Mouse (Mus musculus): ENCODE results near the gene Ranbp3. TPM values are rescaled to one million over a fixed set of nuclear protein-coding genes. Genes with fewer than 3 reads are reported as not detected.

The Ranbp3 gene
- total and polyA plus RNA-seq, 3 experiments, result 54.7 to 142 (median 70.5) TPM

- DNase-seq (ENCODE audit: low spot score) (no peak), ATAC-seq (ENCODE audit: extremely low read depth, insufficient number of reproducible peaks, low FRiP score, poor library complexity, severe bottlenecking) (no peak)
- no peaks in the 10 kb centered on the region for H3K9me3 ChIP-seq (replicated peaks)
- no peak for TF ChIP-seq TAL1 (conservative IDR thresholded peaks at IDR 0.05; ENCODE audit: low read depth, low read length)
- no peak for TF ChIP-seq POLR2AphosphoS5 (IDR thresholded peaks at IDR 0.05; ENCODE audit: insufficient replicate concordance, low read depth, low read length)
- no peak for TF ChIP-seq GATA2 (IDR thresholded peaks at IDR 0.05; ENCODE audit: borderline replicate concordance, low read depth, low read length)
- TF ChIP-seq GATA1 (IDR thresholded peaks at IDR 0.05; ENCODE audit: borderline replicate concordance, low read length), result no peak
- no peak for TF ChIP-seq CTCF (IDR thresholded peaks at IDR 0.05; ENCODE audit: low read depth, low read length)
- no peak overlapping the region; the same call in 1 of the 2 replicates for H3K4me3 ChIP-seq (ENCODE audit: low read depth, low read length)
- H3K27me3 ChIP-seq (ENCODE audit: insufficient read depth, low read length), result peaks cover 36% of the 10 kb centered on the region
- peaks cover 27% of the 10 kb centered on the region for H3K36me3 ChIP-seq (replicated peaks)
- H3K4me1 ChIP-seq (ENCODE audit: insufficient read depth, low read depth, low read length), result peaks cover 21% of the 10 kb centered on the region
These were observed 54.6 kb downstream of the Ranbp3 start for GRCm38 (mm10) chr17:56727659-56728058.

- DNase-seq (ENCODE audit: low spot score) (no peak), ATAC-seq (ENCODE audit: extremely low read depth, insufficient number of reproducible peaks, low FRiP score, poor library complexity, severe bottlenecking) (no peak)
- TF ChIP-seq GATA1 (IDR thresholded peaks at IDR 0.05; ENCODE audit: borderline replicate concordance, low read length), result no peak
- no peak for TF ChIP-seq CTCF (IDR thresholded peaks at IDR 0.05; ENCODE audit: low read depth, low read length)
- TF ChIP-seq TAL1 (conservative IDR thresholded peaks at IDR 0.05; ENCODE audit: low read depth, low read length), result no peak
- no peak for TF ChIP-seq POLR2AphosphoS5 (IDR thresholded peaks at IDR 0.05; ENCODE audit: insufficient replicate concordance, low read depth, low read length)
- TF ChIP-seq GATA2 (IDR thresholded peaks at IDR 0.05; ENCODE audit: borderline replicate concordance, low read depth, low read length), result no peak
- no peak overlapping the region for H3K4me3 ChIP-seq (ENCODE audit: low read depth, low read length)
- H3K9me3 ChIP-seq (replicated peaks), result no peaks in the 10 kb centered on the region
- H3K4me1 ChIP-seq (ENCODE audit: insufficient read depth, low read depth, low read length), result peaks cover 21% of the 10 kb centered on the region
- H3K27me3 ChIP-seq (ENCODE audit: insufficient read depth, low read length), result peaks cover 38% of the 10 kb centered on the region
- peaks cover 22% of the 10 kb centered on the region for H3K36me3 ChIP-seq (replicated peaks)
These were observed 55.0 kb downstream of the Ranbp3 start for GRCm38 (mm10) chr17:56728117-56728516.

GRCm38 (mm10) chr17:56729151-56729550 lies 56.1 kb downstream of the Ranbp3 start:
- no peaks in the 10 kb centered on the region for H3K9me3 ChIP-seq (replicated peaks)
- H3K4me3 ChIP-seq (ENCODE audit: low read depth, low read length), result no peak overlapping the region
- H3K36me3 ChIP-seq (replicated peaks), result peaks cover 12% of the 10 kb centered on the region
- H3K4me1 ChIP-seq (ENCODE audit: insufficient read depth, low read depth, low read length), result peaks cover 21% of the 10 kb centered on the region
- peaks cover 49% of the 10 kb centered on the region for H3K27me3 ChIP-seq (ENCODE audit: insufficient read depth, low read length)
- DNase-seq (ENCODE audit: low spot score), result no peak
- no peak for TF ChIP-seq TAL1 (conservative IDR thresholded peaks at IDR 0.05; ENCODE audit: low read depth, low read length)
- no peak for TF ChIP-seq CTCF (IDR thresholded peaks at IDR 0.05; ENCODE audit: low read depth, low read length)
- no peak for TF ChIP-seq GATA2 (IDR thresholded peaks at IDR 0.05; ENCODE audit: borderline replicate concordance, low read depth, low read length)
- no peak for TF ChIP-seq GATA1 (IDR thresholded peaks at IDR 0.05; ENCODE audit: borderline replicate concordance, low read length)
- no peak for TF ChIP-seq POLR2AphosphoS5 (IDR thresholded peaks at IDR 0.05; ENCODE audit: insufficient replicate concordance, low read depth, low read length)
- no peak for ATAC-seq (ENCODE audit: extremely low read depth, insufficient number of reproducible peaks, low FRiP score, poor library complexity, severe bottlenecking)

- Histone ChIP-seq H3K4me3 (ENCODE audit: low read depth, low read length) (no peak overlapping the region), H3K9me3 (replicated peaks) (no peaks in the 10 kb centered on the region), H3K4me1 (ENCODE audit: insufficient read depth, low read depth, low read length) (peaks cover 23% of the 10 kb centered on the region), H3K27me3 (ENCODE audit: insufficient read depth, low read length) (peaks cover 54% of the 10 kb centered on the region), H3K36me3 (replicated peaks) (peaks cover 7% of the 10 kb centered on the region)
- DNase-seq (ENCODE audit: low spot score) (no peak), ATAC-seq (ENCODE audit: extremely low read depth, insufficient number of reproducible peaks, low FRiP score, poor library complexity, severe bottlenecking) (no peak)
- TF ChIP-seq CTCF (IDR thresholded peaks at IDR 0.05; ENCODE audit: low read depth, low read length), result no peak
- no peak for TF ChIP-seq GATA1 (IDR thresholded peaks at IDR 0.05; ENCODE audit: borderline replicate concordance, low read length)
- TF ChIP-seq GATA2 (IDR thresholded peaks at IDR 0.05; ENCODE audit: borderline replicate concordance, low read depth, low read length), result no peak
- no peak for TF ChIP-seq TAL1 (conservative IDR thresholded peaks at IDR 0.05; ENCODE audit: low read depth, low read length)
- no peak for TF ChIP-seq POLR2AphosphoS5 (IDR thresholded peaks at IDR 0.05; ENCODE audit: insufficient replicate concordance, low read depth, low read length)
These were observed 56.6 kb downstream of the Ranbp3 start for GRCm38 (mm10) chr17:56729656-56730055.

GRCm38 (mm10) chr17:56736534-56736933 lies 63.4 kb downstream of the Ranbp3 start:
- TF ChIP-seq TAL1 (conservative IDR thresholded peaks at IDR 0.05; ENCODE audit: low read depth, low read length) (no peak), CTCF (IDR thresholded peaks at IDR 0.05; ENCODE audit: low read depth, low read length) (no peak)
- ATAC-seq (ENCODE audit: extremely low read depth, insufficient number of reproducible peaks, low FRiP score, poor library complexity, severe bottlenecking) (no peak), DNase-seq (ENCODE audit: low spot score) (no peak)
- Histone ChIP-seq H3K36me3 (replicated peaks) (no peaks in the 10 kb centered on the region), H3K4me1 (ENCODE audit: insufficient read depth, low read depth, low read length) (peaks cover 7% of the 10 kb centered on the region), H3K9me3 (replicated peaks) (peaks cover 3% of the 10 kb centered on the region), H3K27me3 (ENCODE audit: insufficient read depth, low read length) (peaks cover 81% of the 10 kb centered on the region), H3K4me3 (ENCODE audit: low read depth, low read length) (no peak overlapping the region)

GRCm38 (mm10) chr17:56738221-56738620 lies 65.1 kb downstream of the Ranbp3 start:
- H3K27me3 ChIP-seq (ENCODE audit: insufficient read depth, low read length), result peaks cover 79% of the 10 kb centered on the region
- no peak for ATAC-seq (ENCODE audit: extremely low read depth, insufficient number of reproducible peaks, low FRiP score, poor library complexity, severe bottlenecking)
- H3K36me3 ChIP-seq (replicated peaks), result no peaks in the 10 kb centered on the region
- H3K9me3 ChIP-seq (replicated peaks), result peaks cover 3% of the 10 kb centered on the region
- H3K4me3 ChIP-seq (ENCODE audit: low read depth, low read length), result no peak overlapping the region
- no peak for DNase-seq (ENCODE audit: low spot score)
- peaks cover 8% of the 10 kb centered on the region for H3K4me1 ChIP-seq (ENCODE audit: insufficient read depth, low read depth, low read length)
- no peak for TF ChIP-seq TAL1 (conservative IDR thresholded peaks at IDR 0.05; ENCODE audit: low read depth, low read length)
- no peak for TF ChIP-seq POLR2AphosphoS5 (IDR thresholded peaks at IDR 0.05; ENCODE audit: insufficient replicate concordance, low read depth, low read length)
- TF ChIP-seq GATA2 (IDR thresholded peaks at IDR 0.05; ENCODE audit: borderline replicate concordance, low read depth, low read length), result no peak
- TF ChIP-seq CTCF (IDR thresholded peaks at IDR 0.05; ENCODE audit: low read depth, low read length), result no peak
- TF ChIP-seq GATA1 (IDR thresholded peaks at IDR 0.05; ENCODE audit: borderline replicate concordance, low read length), result no peak

Data from G1E (cell line).